Mouse (Mus musculus): ENCODE results near the gene Rragc.

- TF ChIP-seq CTCF (IDR thresholded peaks at IDR 0.05; ENCODE audit: low read depth, low read length) (peak; percentile 31), GATA2 (IDR thresholded peaks at IDR 0.05; ENCODE audit: borderline replicate concordance, low read depth, low read length) (no peak)
Measured at GRCm38 (mm10) chr4:123898696-123899095, 18.6 kb upstream of the Rragc start.

All from G1E (cell line).